Mouse (Mus musculus) granulocyte monocyte progenitor cell, adult 5-6 weeks (primary cell): ENCODE measurements around the gene Ccdc141. TPM values are rescaled to one million over a fixed set of nuclear protein-coding genes. Genes with fewer than 3 reads are reported as not detected.

ENCODE experiments used
- ATAC-seq: replicated peaks from 2 replicates; pipeline ENCODE4 v1.8.0; 2016; ENCODE audit warnings: mild to moderate bottlenecking, moderate TSS enrichment, inconsistent platforms; ENCODE audit not compliant: poor library complexity, severe bottlenecking
- total RNA-seq, 2 experiments: library from RNA; stranded (forward) in 1 of 2; stranded (reverse) in 1 of 2; fragments of 200-712, 200-1000 nt in 1 of 2; fragments of >200 nt in 1 of 2; fragmentation: Nextera tagmentation in 1 of 2; gene quantifications; 2 replicates each; pipeline ENCODE4 v1.2.3; 2014 to 2017

Ccdc141 gene
- total RNA-seq, 2 experiments from 2014 or later = not detected

DNA sequence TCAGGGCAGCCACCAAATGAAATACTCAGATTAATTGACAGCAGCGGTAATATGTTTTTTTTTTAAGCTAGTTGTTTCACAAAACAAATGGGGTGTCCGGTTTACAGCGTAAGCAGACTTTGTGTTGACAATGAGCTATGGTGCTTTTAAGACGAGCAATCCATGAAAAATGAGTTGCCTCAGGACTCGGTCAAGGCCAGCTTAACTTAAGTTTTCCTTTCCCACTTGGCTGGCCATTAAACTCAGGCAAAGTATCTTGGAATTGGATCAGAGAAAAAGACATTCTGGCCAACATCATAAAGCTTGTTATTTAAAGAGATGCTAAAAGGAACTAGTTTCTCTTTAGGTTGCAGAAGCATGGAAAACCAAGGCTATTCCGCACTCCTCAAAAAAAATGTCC, 26.9 kb downstream of the Ccdc141 start:
- ATAC-seq = no peak

DNA sequence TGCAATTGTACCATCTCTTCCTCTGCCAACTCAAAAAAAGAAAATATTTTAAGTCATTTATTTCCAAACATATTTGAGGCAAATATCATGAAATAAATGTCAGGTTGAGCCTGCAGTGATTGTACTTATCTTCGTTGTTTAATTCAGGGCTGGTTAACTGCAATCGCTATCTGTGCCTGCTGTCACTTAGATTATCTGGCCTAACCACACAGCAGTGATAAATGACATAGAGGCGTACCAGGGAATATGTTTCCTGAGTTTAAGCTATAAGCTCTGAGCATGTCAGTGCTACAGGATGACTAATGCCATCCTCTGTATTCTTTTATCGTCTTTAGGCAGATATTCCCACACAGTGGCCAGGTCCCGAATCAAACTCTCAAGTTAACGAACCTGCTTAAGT, 31.6 kb downstream of the Ccdc141 start:
- no peak for ATAC-seq

DNA sequence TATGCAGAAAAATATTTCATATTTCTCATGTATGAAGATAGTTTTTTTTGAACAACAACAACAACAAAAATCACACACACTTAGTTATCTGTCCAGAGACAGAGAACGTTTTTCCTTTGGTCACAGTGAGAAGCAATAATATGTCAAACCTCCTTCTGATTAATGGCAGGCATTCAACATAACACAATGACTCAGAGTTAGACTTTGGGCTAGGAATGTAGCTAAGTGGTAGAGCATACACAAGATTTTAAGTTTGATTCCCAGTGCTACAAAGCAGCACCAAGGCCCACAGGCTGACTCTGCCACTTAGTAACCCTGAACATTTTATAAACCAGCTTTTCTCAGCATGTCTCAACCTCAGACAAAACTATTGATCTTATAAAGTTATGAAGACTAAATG, 35.5 kb downstream of the Ccdc141 start:
- ATAC-seq = no peak

DNA sequence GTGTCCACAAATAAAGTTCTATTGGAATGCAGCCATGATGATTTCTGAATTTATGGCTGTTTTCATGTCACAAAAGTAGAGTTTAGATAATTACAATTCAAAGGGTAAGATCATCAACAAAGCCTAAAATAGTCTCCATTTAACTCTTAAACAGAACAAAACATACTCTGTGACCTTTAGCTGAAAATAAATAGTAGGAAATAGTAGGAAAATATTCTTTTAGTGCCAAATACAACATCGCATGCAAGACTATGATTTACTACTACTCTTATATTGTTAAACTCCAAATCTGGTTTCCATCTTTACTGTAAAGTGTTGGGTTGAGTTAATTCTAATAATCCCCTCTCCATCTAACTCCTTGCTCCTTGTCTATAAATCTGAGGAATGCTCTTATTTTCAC, 37.0 kb downstream of the Ccdc141 start:
- ATAC-seq = no peak

DNA sequence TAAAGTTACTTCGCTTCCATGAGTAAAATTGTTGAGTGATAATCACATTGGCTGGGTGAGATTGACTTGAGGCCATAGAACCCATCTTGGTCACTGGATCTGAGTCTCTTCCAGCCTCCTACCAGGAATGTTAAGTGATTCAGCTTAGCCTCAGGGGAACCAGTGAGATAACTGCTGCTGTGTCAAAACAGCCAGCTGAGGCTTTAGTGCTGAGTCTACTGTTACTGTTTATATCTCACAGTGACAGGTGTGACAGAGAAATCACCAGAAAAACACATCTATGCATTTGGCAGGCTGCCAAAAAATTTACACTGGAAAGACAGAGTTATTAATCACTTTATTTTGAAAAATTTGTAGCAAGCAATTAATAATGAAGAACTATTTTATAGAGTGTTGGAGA, 43.5 kb downstream of the Ccdc141 start:
- no peak for ATAC-seq

DNA sequence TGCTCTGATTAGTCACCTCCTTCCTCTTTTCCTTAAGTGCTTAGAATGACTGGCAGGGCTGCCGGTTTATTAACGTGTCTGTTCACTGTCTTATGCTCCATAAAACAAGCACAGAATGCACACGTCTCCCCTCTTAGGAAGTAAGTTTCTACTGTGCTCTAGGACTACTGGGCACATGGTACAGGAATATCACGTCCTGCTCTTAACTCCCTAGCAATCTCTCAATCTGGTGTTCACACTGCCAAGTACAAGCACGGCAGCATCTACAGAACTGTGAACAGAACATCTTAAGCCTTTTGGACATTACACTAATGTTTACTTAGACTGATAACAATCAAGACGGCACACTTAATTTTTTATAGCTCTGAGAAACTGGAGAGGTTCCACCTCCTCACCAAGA, 52.3 kb downstream of the Ccdc141 start:
- no peak for ATAC-seq

DNA sequence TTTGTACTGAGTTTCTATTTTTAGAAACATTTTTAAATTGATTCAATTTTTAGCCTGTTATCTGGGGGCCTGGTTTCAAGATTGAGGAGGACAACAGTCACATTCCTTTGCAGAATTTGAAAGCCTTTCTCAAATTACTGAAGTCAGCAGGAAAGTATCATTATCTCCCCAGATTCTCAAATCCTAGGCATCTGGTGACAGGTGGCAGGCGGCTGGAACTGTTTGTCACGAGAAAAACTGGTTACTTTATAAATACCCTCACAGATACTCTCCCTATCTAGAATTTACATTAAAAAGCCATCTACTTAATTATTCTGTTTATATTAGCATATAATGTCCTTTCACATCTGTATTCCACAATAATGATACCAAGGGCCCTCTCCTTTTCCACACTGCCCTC, 56.1 kb downstream of the Ccdc141 start:
- no peak for ATAC-seq

DNA sequence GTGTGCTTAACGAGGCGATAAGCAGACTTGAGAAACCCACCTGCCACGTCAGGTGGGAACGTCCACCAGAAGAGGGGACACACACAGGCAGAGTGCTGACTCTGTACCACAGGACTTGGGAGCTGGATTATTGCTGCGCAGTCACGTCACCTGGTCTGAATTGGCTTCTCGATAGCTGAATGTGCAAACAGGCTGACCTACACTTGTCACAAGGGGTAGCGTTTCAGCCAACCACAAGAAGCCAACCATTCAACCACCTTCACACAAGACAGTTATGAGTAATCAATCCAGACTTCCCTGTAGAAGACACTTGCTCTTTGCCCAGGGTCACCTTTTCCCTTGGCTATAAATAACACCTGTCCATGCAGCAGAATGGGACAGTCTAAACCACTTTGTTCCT, 56.6 kb downstream of the Ccdc141 start:
- no peak for ATAC-seq

DNA sequence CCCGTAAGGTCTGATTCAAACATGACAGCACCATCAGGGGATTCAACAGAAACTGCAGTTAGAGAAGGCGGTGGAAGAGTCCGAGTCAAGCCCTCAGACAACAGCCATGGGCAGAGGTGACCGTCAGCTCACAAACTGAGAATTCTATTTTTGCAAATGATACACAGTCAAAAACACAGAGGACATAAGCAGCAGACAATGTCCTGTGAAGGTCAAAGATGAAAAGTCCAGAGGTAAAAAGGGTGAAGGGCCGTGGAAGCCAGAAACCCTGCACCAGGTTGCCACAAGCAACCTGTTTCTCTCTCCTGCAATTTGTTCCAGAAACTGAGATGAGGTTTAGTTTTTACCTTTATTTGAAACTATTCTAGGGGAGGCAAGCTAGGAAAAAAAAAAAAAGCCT, 57.4 kb downstream of the Ccdc141 start:
- no peak for ATAC-seq

DNA sequence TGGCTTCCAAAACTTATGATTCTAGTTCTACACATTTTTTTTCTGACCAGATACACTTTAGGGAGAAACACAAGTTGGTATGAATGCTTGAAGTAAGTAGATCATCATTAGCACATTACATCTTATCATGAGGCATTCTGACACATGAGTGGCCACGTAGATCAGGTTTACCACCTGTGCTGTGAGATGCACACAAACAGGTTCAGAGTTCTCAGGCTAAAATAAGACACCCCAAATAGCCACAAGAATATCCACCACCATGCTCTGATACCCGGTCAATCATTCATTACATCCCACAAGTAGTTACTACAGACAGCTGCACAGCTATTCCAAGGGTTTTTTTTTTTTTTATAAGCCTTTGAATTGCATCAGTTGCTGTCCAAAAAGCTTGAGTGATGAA, 59.3 kb downstream of the Ccdc141 start:
- ATAC-seq = no peak

DNA sequence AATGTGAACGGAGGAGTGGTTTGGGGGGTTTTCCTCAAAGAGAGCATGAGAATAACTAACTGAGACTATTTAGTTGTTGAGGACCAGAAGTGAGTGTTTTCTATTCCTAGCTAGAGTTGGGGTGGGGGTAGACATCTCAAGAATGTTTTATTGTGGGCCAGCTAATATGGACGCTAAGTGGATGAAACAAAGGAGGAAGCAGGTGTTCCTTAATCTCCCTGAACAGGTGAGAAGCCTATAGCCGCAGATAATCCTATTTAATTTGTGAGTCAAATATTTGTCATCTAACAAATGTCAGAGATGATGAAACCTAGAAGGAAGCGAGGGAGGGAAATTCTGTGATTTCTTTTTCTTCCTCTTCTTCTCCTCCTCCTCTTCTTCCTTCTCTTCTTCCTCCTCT, 60.1 kb downstream of the Ccdc141 start:
- ATAC-seq = no peak

DNA sequence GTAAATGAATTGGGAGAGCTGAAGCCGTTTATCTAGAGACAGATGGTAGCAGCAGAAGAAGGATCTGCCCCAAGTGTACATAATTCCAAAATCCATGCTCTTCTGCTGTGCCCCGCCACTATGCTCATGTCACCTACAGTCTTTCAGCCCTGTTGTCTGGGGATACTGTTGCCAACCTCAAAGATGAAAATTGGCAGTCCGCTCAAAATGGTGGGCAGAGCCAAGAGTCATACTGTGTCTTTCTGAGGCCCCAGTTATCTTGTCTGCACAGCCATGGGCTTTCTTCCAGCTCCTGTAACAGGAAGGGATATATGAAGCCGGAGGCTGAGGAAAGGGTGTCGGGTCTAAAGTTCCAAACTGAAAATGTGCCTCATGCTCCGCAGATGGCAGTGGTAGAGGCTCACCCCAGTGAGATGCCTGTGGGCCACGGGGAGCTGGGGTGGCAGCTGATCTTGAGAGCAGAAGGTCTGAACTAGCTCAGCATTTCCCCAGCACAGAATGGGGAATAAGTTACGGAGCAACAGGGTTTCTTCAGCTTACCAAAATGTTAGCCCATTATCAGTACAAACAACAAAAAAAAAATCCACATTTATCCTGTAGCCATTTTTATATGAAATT, 60.8 kb downstream of the Ccdc141 start:
- no peak for ATAC-seq

DNA sequence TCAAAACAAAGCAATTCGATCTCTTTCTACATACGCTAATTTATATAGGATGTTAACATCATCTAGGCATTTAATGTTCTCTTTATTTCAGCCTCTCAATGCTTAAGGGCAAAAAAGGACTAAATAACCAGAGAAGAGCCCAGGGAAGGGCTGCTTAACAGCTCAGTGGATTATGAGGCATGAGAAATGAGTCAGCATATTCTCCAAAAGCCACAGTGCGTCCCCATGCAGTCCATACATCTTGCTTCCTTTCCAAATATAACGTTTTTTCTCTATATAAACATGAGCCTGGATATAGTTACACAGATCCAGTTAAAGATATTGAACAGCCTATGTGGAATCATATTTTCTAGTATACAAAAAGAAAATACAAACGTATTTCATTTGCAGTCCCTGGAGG, 61.9 kb downstream of the Ccdc141 start:
- no peak for ATAC-seq

DNA sequence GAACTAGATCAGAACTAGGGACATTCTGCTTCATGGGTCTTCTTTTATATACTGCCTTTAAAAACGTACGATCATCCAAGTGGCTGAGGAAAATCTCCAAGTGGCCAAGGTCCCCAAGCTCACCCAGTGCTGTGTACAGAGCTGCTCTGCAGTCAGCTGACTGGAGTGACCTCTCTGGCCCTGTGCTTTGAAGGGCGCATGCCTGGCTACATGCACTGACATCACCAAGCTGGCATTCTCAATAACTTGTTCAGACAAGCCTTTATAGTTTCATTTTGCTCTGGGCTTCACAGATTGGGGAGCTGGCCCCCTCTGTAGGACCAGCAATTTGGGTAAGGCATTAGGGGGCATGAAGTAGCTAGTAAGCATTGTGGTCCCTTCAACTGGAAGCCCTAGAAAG, 64.3 kb downstream of the Ccdc141 start:
- no peak for ATAC-seq

DNA sequence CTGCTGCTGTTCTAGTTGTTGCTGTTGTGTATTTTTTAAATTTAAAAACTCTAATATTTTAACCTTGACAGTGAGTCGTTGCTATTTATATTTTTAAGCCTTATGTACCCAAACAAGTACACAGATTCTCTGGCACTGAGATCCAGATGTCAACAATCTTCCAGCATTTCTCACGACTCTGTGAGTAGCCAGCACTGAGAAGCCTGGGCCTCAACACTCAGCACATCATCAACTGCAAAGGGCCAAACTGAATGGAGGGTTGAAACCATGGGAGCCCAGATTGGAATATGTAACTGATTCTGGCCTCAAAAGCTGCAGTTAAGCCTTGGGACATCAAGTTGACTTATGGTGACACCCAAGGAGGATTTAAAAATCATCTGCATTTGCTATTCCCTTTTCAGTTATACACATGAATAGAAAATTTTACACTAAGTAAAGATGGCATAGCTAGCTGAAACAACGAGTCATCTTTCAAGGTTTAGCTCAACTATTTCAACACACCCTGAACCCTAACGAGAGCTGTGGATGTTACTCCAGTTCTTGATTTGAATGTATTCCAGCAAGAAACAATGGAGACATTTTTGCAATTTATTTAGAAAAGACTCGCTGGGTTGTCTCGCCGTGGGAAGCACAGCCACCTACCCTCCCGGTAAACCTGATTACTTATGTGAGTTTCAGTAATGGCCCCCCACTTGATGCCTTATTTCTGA, 65.3 kb downstream of the Ccdc141 start:
- no peak for ATAC-seq

DNA sequence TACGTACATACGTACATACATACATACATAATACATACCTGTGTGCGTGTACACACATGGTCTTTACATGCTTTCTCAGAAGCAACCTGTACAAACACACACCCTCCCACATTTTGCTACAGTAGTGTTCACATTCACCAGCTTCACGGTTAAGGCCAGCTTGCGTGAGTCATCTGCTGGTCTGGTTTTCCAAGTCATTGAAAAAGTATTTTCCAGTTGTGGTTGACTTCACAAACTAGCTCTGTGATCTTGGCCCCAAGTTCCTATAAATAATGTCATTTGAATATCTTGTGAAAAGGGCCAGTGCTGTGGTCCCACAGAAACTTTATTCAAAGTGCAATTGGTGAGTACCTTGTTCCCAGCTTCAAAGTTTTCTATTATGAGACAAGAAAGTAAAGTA, 67.9 kb downstream of the Ccdc141 start:
- ATAC-seq = no peak

DNA sequence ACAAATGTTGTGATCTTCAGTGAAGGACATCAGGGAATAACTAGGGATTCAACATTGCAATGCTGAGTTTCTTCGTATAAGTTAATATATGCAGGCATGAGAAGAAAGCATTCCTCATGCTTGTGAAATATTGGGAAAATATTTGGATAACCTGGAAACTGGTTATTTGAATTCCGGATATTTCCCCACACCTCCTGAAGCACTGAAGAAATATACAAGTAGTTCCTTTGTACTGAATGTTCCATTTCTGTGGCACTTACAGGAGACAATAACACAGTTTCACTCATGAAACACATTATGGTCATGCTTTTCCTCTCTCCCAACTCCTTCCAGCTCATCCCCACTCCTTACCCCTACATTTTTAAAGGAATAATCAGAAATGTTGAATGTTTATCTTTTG, 70.6 kb downstream of the Ccdc141 start:
- ATAC-seq = no peak

DNA sequence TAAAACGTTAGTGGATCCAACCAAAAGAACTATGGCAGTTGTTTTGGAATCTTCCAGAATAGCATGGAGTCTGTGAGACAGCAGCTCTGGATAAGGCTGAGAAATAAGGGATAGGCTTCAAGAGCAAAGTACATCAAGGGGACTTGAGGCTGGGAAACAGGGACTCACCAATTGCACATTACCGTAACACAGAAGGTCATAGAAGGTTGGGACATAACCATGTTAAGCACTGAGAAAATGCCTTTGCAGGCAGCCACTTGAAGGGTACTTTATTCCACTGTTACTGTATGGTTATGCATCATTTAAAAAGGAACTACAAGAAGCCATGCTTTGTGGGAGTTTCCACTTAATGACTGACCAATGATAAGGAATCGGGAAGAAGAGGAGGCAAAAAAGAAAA, 71.7 kb downstream of the Ccdc141 start:
- no peak for ATAC-seq

DNA sequence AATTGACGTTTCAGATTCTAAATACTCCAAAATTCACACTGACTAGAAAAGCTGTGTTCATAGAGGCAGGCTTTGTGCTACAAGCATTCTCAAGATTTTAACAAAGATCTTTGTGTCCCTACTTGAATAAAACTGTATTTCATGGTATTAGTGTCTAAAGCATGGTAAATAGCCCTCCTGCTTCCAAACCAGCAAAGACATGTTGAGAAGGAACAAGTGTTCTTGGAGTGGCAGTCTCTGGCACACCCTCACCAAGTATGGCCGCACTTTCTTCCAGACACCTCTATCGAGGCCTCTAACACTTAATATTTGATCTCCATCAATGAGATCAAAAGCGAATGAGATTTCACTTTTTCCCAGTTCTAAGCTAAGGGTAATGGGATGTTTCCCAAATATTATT, 78.7 kb downstream of the Ccdc141 start:
- ATAC-seq = no peak

DNA sequence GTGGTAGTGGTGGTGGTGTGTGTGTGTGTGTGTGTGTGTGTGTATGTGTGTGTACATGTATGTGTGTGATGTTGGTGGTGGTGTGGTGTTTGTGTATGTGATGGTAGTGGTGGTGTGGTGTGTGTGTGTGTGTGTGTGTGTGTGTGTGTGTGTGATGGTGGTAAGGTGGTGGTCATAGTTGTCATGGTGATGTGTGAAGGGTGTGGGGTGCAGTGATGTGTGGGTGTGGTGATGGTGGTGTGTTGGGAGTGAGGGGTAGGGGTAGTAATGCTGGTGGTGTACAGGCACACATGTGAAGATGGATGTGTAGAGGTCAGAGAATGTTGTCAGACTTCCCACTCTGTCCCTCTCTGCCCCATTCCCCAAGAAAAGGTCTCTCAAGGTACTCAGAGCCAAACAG, 85.1 kb downstream of the Ccdc141 start:
- ATAC-seq = no peak

DNA sequence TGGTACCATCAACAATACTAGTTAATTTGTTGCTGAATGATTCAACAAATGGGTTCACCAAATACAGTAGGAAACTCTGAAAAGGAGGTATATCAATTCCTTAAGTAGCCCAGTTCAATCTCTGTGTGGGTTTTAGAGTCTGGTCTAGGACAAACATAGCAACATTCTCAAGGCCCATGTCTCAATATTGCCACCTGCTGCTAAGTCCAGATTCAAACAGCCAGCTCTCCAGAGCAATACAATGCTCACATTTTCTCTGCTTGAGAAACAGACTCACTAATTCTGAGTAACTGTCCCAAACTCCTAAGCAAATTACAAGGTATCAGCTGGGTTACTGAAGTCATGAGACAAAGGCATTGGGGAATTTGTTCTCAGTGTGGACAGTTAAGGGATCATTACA, 85.8 kb downstream of the Ccdc141 start:
- no peak for ATAC-seq

DNA sequence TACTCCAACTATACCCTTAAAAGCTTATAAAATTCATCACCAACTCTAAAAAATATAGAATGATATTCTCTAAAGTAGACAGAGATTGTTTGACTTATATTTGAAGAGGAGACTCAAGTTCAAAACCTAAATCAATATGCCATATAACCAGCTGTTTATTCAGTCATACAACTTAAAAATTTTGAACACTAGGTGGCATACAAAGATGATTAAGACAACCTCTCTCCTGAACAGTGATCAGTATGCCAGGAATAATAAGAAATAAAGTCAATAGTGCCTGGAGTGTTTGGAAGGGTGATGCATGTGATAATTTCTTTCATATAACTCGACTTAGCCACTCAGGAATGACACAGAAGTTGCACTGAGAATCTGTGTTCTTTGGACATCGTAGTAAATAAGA, 89.3 kb downstream of the Ccdc141 start:
- ATAC-seq = no peak

DNA sequence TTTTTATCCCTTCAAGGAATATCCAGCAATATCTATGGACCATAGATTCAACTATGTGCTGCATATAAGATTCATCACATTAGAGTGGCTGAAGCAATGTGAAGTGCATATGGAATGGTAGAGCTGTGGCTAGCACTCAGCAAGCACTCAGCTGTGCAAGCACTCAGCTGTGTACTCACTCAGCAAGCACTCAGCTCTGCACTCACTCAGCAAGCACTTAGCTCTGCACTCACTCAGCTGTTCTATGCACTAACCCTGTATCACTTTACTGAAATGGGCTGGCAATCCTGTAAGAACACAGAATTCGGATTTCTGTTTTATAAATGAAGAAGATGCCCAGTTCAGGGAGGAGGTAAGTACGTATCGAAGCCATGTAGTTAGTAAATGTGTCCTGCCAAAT, 89.8 kb downstream of the Ccdc141 start:
- ATAC-seq = no peak
